7 mouse cellular contexts compared by ENCODE assay signal in the genomic region with DNA sequence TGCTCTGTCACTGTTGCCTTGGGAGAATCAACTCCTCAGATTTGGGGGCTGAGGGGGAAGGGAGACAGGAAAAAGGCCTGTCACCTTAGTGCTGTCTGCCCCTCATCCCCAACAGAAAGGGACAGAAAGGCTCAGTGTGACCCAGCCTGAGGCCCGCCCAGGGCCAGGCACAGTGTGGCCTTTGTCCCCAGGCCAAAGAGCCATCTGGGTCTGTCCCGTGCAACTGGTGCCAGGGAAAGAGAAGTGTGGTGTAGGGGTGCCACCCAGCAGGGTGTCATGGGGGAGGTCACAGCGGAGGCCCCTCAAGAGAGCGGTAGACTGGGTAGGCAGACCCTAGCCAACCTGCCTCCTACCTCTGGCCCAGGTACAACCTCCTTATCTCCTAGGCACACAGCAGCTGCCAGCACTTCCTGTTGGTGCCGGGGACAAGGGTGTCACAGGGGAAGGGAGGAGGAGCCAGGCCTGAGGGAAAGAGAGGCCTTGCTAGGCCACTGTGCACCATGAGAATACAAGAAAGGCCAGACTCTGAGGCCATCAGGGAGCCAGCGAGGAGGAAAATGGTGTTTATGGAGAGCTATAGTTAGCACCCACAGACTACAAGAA. TPM values are rescaled to one million over a fixed set of nuclear protein-coding genes. Genes with fewer than 3 reads are reported as not detected.
DNase-seq lines count a peak whose midpoint lies in the region; ATAC-seq lines count a peak whose summit lies in the region.

No protein-coding gene starts in this region.

- intact Hi-C loops in left cerebral cortex, postnatal 10 days (cut with DNase I) = no loop called here

- no peak overlapping the region for H3K9ac ChIP-seq in midbrain, embryonic 14.5 days (replicated peaks; ENCODE audit: low read length)

- WGBS in midbrain, embryonic 14.5 days = 82% methylated on average over 6 of the region's 6 CpGs

- H3K4me2 ChIP-seq in midbrain, embryonic 14.5 days (ENCODE audit: low read length) = no peak overlapping the region

- peak; percentile 64 for ATAC-seq in common myeloid progenitor, adult 5-6 weeks (replicated peaks; ENCODE audit: low read depth, poor library complexity, severe bottlenecking)
- ATAC-seq in midbrain, embryonic 14.5 days (ENCODE audit: low FRiP score, low TSS enrichment) = no peak

- H3K27me3 ChIP-seq in midbrain, embryonic 14.5 days (ENCODE audit: control insufficient read depth, insufficient read depth, low read length) = no peaks in the 10 kb centered on the region

- peaks cover 10% of the 10 kb centered on the region; the same call in 1 of the 2 replicates for H3K4me1 ChIP-seq in midbrain, embryonic 14.5 days (ENCODE audit: control insufficient read depth, insufficient read depth, low read length)

- no peaks in the 10 kb centered on the region for H3K9me3 ChIP-seq in midbrain, embryonic 14.5 days (ENCODE audit: control insufficient read depth, low read length)

- H3K4me3 ChIP-seq in midbrain, embryonic 14.5 days (replicated peaks; ENCODE audit: low read depth, low read length) = no peak overlapping the region

- H3K36me3 ChIP-seq in midbrain, embryonic 14.5 days (ENCODE audit: control insufficient read depth, insufficient read depth, low read length) = no peaks in the 10 kb centered on the region

- peak; percentile 51 for DNase-seq in left cerebral cortex, adult 11 months (ENCODE audit: low spot score)
- no peak for DNase-seq in left cerebral cortex, postnatal 10 days (ENCODE audit: extremely low spot score in 1 of 2, low spot score in 2 of 2)
- peak; percentile 53 for DNase-seq in kidney, adult 9 months
- DNase-seq in lung, postnatal 10 days = peak; percentile 52
- DNase-seq in right cerebral cortex, postnatal 10 days (ENCODE audit: low spot score in 2 of 2) = no peak
- no peak for DNase-seq in midbrain, embryonic 14.5 days

- no peak overlapping the region for H3K27ac ChIP-seq in midbrain, embryonic 14.5 days (replicated peaks; ENCODE audit: low read depth, low read length)

RNA-seq across cellular contexts. Expression of gene Cdk18, which starts 13.6 kb away (rescaled TPM):
- 10 to 100 TPM; 17.6 to 19.9 TPM for total RNA-seq in left cerebral cortex, postnatal 10 days (2021)
- total RNA-seq in common myeloid progenitor, adult 5-6 weeks (2017) = 0.73 and 2.0 TPM in 2 replicates
- polyA plus RNA-seq in midbrain, embryonic 14.5 days (2014; fragmentation: Nextera tagmentation; extraction: Ambion mirVana) = 0.63 and 1.1 TPM in 2 replicates

RNA-seq across cellular contexts. Expression of gene Mfsd4a, which starts 58.0 kb away (rescaled TPM):
- 10 to 100 TPM; 65.1 to 74.0 TPM for total RNA-seq in left cerebral cortex, postnatal 10 days (2021)
- total RNA-seq in common myeloid progenitor, adult 5-6 weeks (2017) = 0.63 and 5.5 TPM in 2 replicates
- 7.5 and 10.2 TPM in 2 replicates for polyA plus RNA-seq in midbrain, embryonic 14.5 days (2014; fragmentation: Nextera tagmentation; extraction: Ambion mirVana)

Comparison
In these comparisons a context has a peak if more than half of its experiments do, and no peak if none do; other contexts are left out.
1. DNase-seq: peak in left cerebral cortex, adult 11 months (single experiment), kidney, adult 9 months (single experiment) and lung, postnatal 10 days (single experiment); none in left cerebral cortex, postnatal 10 days (0 of 2), right cerebral cortex, postnatal 10 days (0 of 2) and midbrain, embryonic 14.5 days (single experiment).
2. RNA of gene Mfsd4a, which starts 58.0 kb away (total RNA-seq): 65.1 to 74.0 TPM in left cerebral cortex, postnatal 10 days; 0.63 to 5.5 TPM in common myeloid progenitor, adult 5-6 weeks; every median in the first group is over 10 times any median in the second.